Mouse (Mus musculus) midbrain, postnatal 0 days (tissue): ENCODE measurements around the gene Scn1b. TPM values are rescaled to one million over a fixed set of nuclear protein-coding genes. Genes with fewer than 3 reads are reported as not detected.

ENCODE experiments used
- ATAC-seq: fragments of 200-750 bp; cut with Nextera tagmentation; 2 replicates; pipeline ENCODE4 v1.8.0; 2017; ENCODE audit warnings: moderate number of reproducible peaks, mild to moderate bottlenecking, moderate TSS enrichment, moderate library complexity; ENCODE audit not compliant: low FRiP score
- DNase-seq: peaks from one replicate; pipeline ENCODE4 v3.0.0-alpha.2; 2015; ENCODE audit warnings: low spot score
- H3K27ac ChIP-seq: fragments of 300-500 bp; sonication (generic); 2 replicates; pipeline ENCODE4 v1.5.1; 2014; ENCODE audit warnings: low read depth, mild to moderate bottlenecking, low read length, mixed read lengths
- H3K27me3 ChIP-seq: fragments of 300-500 bp; sonication (generic); 2 replicates; pipeline ENCODE4 v1.6.1; 2014; ENCODE audit warnings: low read length, control low read depth, mixed read lengths; ENCODE audit not compliant: insufficient read depth
- H3K36me3 ChIP-seq: fragments of 300-500 bp; sonication (generic); 2 replicates; pipeline ENCODE4 v1.6.1; 2014; ENCODE audit warnings: low read length, control low read depth, mixed read lengths; ENCODE audit not compliant: insufficient read depth
- H3K4me1 ChIP-seq: fragments of 300-500 bp; sonication (generic); 2 replicates; pipeline ENCODE4 v1.6.1; 2014; ENCODE audit warnings: mild to moderate bottlenecking, control low read depth, antibody characterized with exemption, low read length, mixed read lengths; ENCODE audit not compliant: insufficient read depth
- H3K4me2 ChIP-seq: fragments of 300-500 bp; sonication (generic); 2 replicates; pipeline ENCODE4 v1.6.1; 2014; ENCODE audit warnings: low read depth, mild to moderate bottlenecking, low read length, mixed read lengths; ENCODE audit not compliant: poor library complexity, severe bottlenecking
- H3K4me3 ChIP-seq: fragments of 300-500 bp; sonication (generic); 2 replicates; pipeline ENCODE4 v1.5.1; 2014; ENCODE audit warnings: low read depth, mild to moderate bottlenecking, low read length, moderate library complexity
- H3K9ac ChIP-seq: fragments of 300-500 bp; sonication (generic); replicated peaks from 2 replicates; pipeline ENCODE4 v1.6.1; 2014; ENCODE audit warnings: mild to moderate bottlenecking, low read length, moderate library complexity, mixed read lengths; ENCODE audit not compliant: poor library complexity, severe bottlenecking
- H3K9me3 ChIP-seq: fragments of 300-500 bp; sonication (generic); 2 replicates; pipeline ENCODE4 v1.6.1; 2016; ENCODE audit warnings: low read length, control low read depth
- CTCF ChIP-seq: IDR thresholded peaks from 2 replicates; pipeline ENCODE4 v1.5.1; 2016; ENCODE audit warnings: antibody characterized with exemption, mild to moderate bottlenecking
- WGBS: fragments of 180-500 bp; shearing (Covaris S2); extraction: QIAGEN DNeasy Blood & Tissue Kit; methylation state at CpG from one replicate; pipeline ENCODE4 v1.1.7; 2014; 5-methylcytosine and 5-hydroxymethylcytosine counted together
- polyA plus RNA-seq: library from polyadenylated mRNA; unstranded; fragments of >200 nt; fragmentation: Nextera tagmentation; extraction: Ambion mirVana; gene quantifications from 2 replicates; pipeline ENCODE4 v1.2.1, GENCODE M21; 2015
- total RNA-seq: library from RNA; depleted of rRNA; stranded (reverse); fragments of >200 nt; gene quantifications from 2 replicates; pipeline ENCODE4 v1.2.3, GENCODE M21; 2014

Scn1b gene
- total and polyA plus RNA-seq, 2 experiments from 2014 or later = 32.3 to 57.5 TPM

DNA sequence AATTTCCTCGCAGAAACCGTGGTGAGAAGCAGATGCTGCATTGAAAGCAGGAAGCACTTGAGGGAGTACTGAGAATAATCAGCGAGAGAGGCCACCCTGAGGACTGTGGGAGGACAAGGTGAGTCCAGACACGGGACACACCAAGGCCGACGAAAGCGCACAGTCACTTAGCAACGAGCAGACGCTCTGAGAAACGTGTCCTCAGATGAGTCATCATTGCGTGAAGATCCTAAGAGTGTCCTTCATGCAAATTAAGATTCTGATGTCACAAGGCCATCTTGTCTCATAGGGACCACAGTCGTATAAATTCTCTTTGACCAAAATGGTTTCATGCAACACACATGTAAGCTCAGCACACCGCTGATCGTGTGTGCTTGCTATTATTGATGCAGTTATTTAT, 26.0 kb downstream of the Scn1b start:
- H3K4me2 ChIP-seq = no peak overlapping the region
- no peaks in the 10 kb centered on the region for H3K36me3 ChIP-seq
- no peaks in the 10 kb centered on the region for H3K27me3 ChIP-seq
- no peak overlapping the region for H3K4me3 ChIP-seq
- H3K9me3 ChIP-seq = no peaks in the 10 kb centered on the region
- TF ChIP-seq CTCF = no peak
- no peaks in the 10 kb centered on the region for H3K4me1 ChIP-seq
- DNase-seq (no peak), ATAC-seq (no peak)
- no peak overlapping the region for H3K9ac ChIP-seq
- 83% methylated on average over 14 of the region's 14 CpGs for WGBS
- H3K27ac ChIP-seq = no peak overlapping the region

DNA sequence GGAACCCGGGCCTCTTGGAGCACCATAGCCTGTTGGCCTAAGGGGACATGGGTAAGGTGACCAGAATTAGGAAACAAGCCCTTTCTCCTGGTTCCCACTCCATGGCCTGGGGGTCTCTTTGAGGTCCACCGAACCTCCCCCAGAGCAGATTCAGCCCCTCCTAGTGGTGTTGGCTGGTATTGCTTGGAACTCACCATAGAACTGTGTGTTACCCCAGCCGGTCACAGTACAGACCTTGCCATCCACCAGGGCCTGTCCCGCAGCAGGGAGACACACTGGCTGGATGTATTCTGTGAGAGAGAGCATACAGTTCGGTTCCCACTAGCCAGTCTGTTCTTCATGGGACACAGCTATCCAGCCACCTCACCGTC, 27.2 kb downstream of the Scn1b start:
- no peak for DNase-seq
- ATAC-seq = no peak
- Histone ChIP-seq H3K4me2 (no peak overlapping the region), H3K4me3 (no peak overlapping the region), H3K9ac (no peak overlapping the region), H3K36me3 (no peaks in the 10 kb centered on the region), H3K27ac (no peak overlapping the region), H3K4me1 (no peaks in the 10 kb centered on the region), H3K9me3 (no peaks in the 10 kb centered on the region), H3K27me3 (no peaks in the 10 kb centered on the region)
- TF ChIP-seq CTCF = peak; percentile 20; the same call in 1 of the 2 replicates
- 89% methylated on average over 6 of the region's 6 CpGs for WGBS

DNA sequence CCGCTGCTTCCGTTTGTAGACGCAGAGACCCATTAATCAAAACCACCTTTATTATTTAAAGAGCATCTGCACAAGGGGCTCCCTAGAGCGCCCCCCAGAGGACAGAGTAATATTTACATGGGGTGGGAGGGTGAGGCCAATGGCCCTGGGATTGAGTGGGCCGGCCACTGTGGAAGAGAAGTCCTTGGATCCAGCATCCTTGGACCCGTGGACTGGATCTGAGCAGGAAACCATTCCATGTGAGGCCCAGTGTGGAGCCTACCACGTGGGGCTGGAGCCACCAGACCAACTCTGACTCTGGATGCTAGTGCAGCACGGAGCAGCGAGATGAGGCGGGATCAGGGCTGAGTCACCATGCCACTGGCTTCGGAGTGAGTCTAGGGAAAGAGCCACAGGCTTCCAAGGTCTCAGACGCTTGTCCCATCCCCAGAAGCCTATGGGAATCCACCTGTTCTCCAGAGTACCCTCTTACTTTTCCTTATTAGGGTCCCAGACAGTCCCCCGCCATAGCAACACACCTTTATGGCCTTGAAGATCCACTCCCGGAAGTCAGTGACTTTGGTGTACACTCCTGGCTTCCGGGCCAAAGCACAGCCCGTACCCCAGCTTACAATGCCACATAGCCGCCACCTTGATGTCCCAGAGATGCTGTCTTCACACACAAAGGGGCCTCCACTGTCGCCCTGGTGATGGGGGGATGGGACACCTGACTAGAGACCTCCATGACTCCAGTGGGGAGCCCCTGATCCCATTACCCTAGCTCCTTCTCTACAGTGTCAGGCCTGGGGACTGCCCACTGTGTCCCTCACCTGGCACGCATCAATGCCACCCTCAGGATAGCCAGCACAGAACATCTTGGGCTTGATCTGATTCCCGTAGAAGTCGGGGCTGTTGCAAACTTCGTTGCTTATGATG, 27.8 kb downstream of the Scn1b start:
- ATAC-seq (no peak), DNase-seq (no peak)
- TF ChIP-seq CTCF = peak; percentile 47
- H3K36me3 ChIP-seq = no peaks in the 10 kb centered on the region
- no peak overlapping the region for H3K9ac ChIP-seq
- H3K27me3 ChIP-seq = no peaks in the 10 kb centered on the region
- WGBS = 81% methylated on average over 22 of the region's 22 CpGs
- no peaks in the 10 kb centered on the region for H3K9me3 ChIP-seq
- no peak overlapping the region for H3K4me3 ChIP-seq
- no peak overlapping the region for H3K4me2 ChIP-seq
- H3K27ac ChIP-seq = no peak overlapping the region
- H3K4me1 ChIP-seq = no peaks in the 10 kb centered on the region

DNA sequence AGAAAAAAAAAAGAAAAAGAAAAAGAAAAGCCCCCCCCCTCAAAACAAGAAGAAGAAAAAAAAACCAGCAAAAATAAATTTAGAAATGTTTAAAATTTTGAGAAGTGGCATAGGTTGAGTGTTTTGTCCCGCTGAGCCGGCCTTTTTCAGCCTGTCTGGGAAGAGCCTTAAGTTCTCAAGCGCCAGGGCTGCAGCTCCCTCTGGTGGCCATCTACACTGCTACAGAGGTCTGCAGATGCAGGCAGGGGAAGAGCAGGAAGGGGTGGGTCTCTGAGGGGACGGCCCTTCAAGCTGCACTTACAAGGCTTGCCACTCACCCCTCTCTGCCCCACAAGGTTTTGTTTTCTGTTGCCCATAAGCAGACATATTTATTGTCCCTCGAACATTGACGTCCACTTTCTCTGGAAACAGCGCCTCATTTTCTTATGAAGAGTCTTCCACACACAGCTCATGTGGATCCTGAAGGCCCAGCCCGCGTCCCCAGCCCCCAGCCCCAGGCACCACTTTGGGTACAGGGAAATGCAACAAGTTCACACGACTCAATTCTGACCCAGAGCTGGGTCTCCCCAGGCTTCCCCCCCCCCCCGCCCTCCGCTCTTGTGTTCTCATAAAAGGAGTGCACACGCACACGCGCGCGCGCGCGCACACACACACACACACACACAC, 29.1 kb downstream of the Scn1b start:
- no peak overlapping the region for H3K4me3 ChIP-seq
- H3K27ac ChIP-seq = no peak overlapping the region
- peak; percentile 98 for TF ChIP-seq CTCF
- H3K9me3 ChIP-seq = no peaks in the 10 kb centered on the region
- ATAC-seq (peak; percentile 89), DNase-seq (peak; percentile 96)
- no peak overlapping the region for H3K9ac ChIP-seq
- H3K27me3 ChIP-seq = no peaks in the 10 kb centered on the region
- no peaks in the 10 kb centered on the region for H3K36me3 ChIP-seq
- no peaks in the 10 kb centered on the region for H3K4me1 ChIP-seq
- H3K4me2 ChIP-seq = peak overlapping the region; percentile 32
- WGBS = 44% methylated on average over 19 of the region's 20 CpGs

DNA sequence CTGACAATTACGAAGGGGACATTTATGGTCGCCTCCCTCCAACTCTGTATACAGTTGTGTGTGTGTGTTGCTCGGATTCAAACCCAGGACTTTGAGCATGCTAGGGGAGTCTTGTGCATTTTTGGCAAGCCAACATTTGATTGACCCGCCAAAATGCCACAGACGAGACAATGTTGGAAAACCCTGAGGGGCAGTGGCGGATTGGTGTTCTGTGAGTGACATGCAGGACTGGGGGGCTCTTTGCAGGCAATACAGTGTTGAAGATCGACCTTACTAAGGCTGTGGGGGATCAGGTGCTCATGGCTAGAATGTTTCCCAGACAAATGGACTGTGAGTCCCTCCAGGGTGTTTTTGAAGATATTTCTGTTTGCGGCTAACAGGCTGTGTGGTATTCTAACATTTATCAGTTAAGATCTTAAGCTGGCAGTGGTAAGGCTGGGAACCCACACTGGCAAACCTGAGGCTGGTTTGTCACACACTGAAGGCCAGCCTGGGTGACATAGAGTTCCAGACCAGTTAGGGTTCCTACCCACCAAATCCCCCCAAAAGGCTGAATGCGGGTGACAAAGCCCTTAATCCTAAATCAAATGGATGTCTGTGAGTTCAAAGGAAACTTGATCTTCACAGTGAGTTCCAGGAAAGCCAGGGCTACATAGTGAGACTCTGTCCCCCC, 29.8 kb downstream of the Scn1b start:
- no peak for TF ChIP-seq CTCF
- Histone ChIP-seq H3K36me3 (no peaks in the 10 kb centered on the region), H3K4me3 (no peak overlapping the region), H3K27me3 (no peaks in the 10 kb centered on the region), H3K4me2 (no peak overlapping the region), H3K4me1 (no peaks in the 10 kb centered on the region), H3K27ac (no peak overlapping the region), H3K9me3 (no peaks in the 10 kb centered on the region), H3K9ac (no peak overlapping the region)
- ATAC-seq (no peak), DNase-seq (no peak)
- WGBS = 72% methylated on average over 9 of the region's 9 CpGs
